Mouse (Mus musculus) neural tube, embryonic 13.5 days (tissue): ENCODE results near the gene Crebl2. TPM values are rescaled to one million over a fixed set of nuclear protein-coding genes. Genes with fewer than 3 reads are reported as not detected.

Experiments
- ATAC-seq: fragments of 200-750 bp; cut with Nextera tagmentation; 2 replicates; pipeline ENCODE4 v1.8.0; 2017; ENCODE audit warnings: low read depth, mild to moderate bottlenecking, moderate TSS enrichment, moderate library complexity
- H3K27ac ChIP-seq: fragments of 300-500 bp; sonication (generic); replicated peaks from 2 replicates; pipeline ENCODE4 v1.5.1; 2015; ENCODE audit warnings: moderate library complexity, mild to moderate bottlenecking, inconsistent platforms
- H3K27me3 ChIP-seq: fragments of 300-500 bp; sonication (generic); 2 replicates; pipeline ENCODE4 v1.6.1; 2015; ENCODE audit warnings: mild to moderate bottlenecking, inconsistent platforms
- H3K36me3 ChIP-seq: fragments of 300-500 bp; sonication (generic); 2 replicates; pipeline ENCODE4 v1.6.1; 2015; ENCODE audit warnings: mild to moderate bottlenecking, inconsistent platforms
- H3K4me1 ChIP-seq: fragments of 300-500 bp; sonication (generic); replicated peaks from 2 replicates; pipeline ENCODE4 v1.6.1; 2015; ENCODE audit warnings: inconsistent platforms
- H3K4me2 ChIP-seq: fragments of 300-500 bp; sonication (generic); 2 replicates; pipeline ENCODE4 v1.6.1; 2015; ENCODE audit warnings: inconsistent platforms, mild to moderate bottlenecking, moderate library complexity
- H3K4me3 ChIP-seq: fragments of 300-500 bp; sonication (generic); 2 replicates; pipeline ENCODE4 v1.5.1; 2015; ENCODE audit warnings: mild to moderate bottlenecking, inconsistent platforms
- H3K9ac ChIP-seq: fragments of 300-500 bp; sonication (generic); 2 replicates; pipeline ENCODE4 v1.6.1; 2015; ENCODE audit warnings: moderate library complexity, mild to moderate bottlenecking, inconsistent platforms
- H3K9me3 ChIP-seq: fragments of 300-500 bp; sonication (generic); 2 replicates; pipeline ENCODE4 v1.6.1; 2016; ENCODE audit warnings: inconsistent platforms
- WGBS: fragments of 180-500 bp; shearing (Covaris S2); methylation state at CpG from one replicate; pipeline ENCODE4 v1.1.7; 2015; 5-methylcytosine and 5-hydroxymethylcytosine counted together
- polyA plus RNA-seq: library from polyadenylated mRNA; unstranded; fragments of >200 nt; fragmentation: Nextera tagmentation; extraction: Ambion mirVana; gene quantifications from 2 replicates; pipeline ENCODE4 v1.2.1, GENCODE M21; 2015

Crebl2 gene
- polyA plus RNA-seq, 1 experiment from 2014 or later = 4.1 TPM

DNA sequence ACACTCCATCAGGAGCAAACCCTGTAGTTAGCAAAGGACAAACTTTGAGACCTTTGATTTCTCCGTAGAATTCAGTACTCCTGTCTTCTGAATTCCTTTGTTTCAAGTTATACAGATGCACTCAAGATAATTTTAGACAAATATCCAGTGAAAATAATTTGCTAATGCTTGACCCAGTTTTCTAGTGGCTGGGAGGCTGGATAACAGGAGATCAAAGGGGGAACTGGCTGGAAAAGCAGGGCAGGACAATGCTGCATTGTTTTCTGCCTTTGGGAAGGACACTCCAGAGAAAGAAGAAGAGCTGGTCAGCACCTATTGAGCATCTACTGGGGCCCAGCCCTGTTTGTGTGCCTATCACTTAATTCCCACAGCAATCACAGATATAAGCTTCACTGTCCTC, 28.5 kb upstream of the Crebl2 start:
- WGBS = 69% methylated on average over 1 of the region's 1 CpGs
- no peak overlapping the region for H3K4me3 ChIP-seq
- H3K4me1 ChIP-seq = no peaks in the 10 kb centered on the region
- no peak overlapping the region for H3K9ac ChIP-seq
- H3K27me3 ChIP-seq = no peaks in the 10 kb centered on the region
- no peaks in the 10 kb centered on the region for H3K36me3 ChIP-seq
- no peak overlapping the region for H3K4me2 ChIP-seq
- no peak overlapping the region for H3K27ac ChIP-seq
- ATAC-seq = no peak
- H3K9me3 ChIP-seq = no peaks in the 10 kb centered on the region

DNA sequence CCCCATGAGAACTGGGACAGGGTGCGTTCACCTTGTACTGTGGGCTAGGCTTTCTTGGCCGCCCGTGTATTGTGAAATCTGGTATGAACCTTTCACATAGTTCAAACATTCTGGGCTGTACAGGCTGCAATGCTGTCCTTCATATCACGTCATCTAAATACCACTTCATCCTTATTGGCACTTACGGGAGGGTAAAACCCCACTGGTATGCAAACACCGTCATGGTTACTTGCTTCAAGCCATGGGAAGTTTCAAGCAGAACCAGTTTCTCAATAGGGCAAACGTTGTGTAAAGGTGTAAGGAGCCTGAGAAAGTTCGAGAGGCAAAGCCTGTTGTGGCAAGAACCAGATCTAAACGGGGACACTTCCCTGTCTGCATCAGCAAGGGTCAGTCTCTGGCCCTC, 27.3 kb upstream of the Crebl2 start:
- Histone ChIP-seq H3K9ac (no peak overlapping the region), H3K27me3 (no peaks in the 10 kb centered on the region), H3K4me3 (no peak overlapping the region), H3K36me3 (no peaks in the 10 kb centered on the region), H3K4me2 (no peak overlapping the region), H3K9me3 (no peaks in the 10 kb centered on the region), H3K4me1 (no peaks in the 10 kb centered on the region), H3K27ac (no peak overlapping the region)
- ATAC-seq = no peak
- whole genome bisulfite sequencing = 82% methylated on average over 9 of the region's 9 CpGs

DNA sequence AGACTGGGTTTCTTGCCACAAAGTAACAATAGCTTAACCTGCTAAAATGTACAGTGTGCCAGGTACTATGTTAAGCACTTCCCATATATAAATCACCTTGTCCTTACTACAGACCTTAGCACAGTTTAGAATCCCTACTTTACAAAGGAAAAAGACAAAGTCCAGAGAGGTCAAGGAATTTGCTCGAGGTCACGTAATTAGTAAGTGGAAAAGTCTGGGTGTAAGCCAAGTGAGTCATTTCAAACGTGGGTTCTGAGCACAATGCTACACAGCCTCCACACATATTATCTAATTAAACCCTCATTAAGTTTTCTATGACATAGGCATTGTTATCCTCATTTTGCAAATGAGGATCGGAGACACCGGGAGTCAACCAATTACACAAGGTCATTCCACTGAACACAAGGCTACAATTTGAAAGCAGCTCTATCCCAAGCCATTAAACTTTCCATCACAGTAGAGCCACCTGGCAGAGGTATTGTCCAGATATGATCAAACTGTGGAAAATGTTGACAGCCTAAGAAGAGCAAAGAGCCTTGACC, 25.1 kb upstream of the Crebl2 start:
- H3K27ac ChIP-seq = no peak overlapping the region
- H3K9me3 ChIP-seq = no peaks in the 10 kb centered on the region
- no peak overlapping the region for H3K4me3 ChIP-seq
- no peak overlapping the region for H3K4me2 ChIP-seq
- H3K36me3 ChIP-seq = no peaks in the 10 kb centered on the region
- no peak for ATAC-seq
- H3K4me1 ChIP-seq = no peaks in the 10 kb centered on the region
- H3K9ac ChIP-seq = no peak overlapping the region
- 73% methylated on average over 5 of the region's 5 CpGs for WGBS
- H3K27me3 ChIP-seq = no peaks in the 10 kb centered on the region

DNA sequence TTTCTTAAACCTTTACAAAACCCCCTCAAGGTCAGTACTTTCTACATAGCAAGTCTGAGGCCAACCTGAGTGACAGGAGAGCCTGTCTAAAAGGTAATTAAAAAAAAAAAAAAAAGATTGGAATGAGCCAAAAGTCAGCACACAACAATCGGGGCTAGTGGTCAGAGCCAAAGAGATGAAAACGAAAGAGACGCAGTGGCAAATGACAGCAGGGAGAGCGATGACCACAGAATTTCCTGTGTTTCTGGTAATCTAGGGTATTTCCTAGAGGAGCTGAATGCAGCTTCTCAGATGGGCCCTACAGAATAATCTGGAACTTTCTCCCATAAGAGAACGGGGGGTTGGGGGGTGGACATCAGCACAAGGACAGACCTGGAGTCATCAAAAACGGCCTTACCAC, 23.8 kb upstream of the Crebl2 start:
- no peak overlapping the region for H3K4me2 ChIP-seq
- H3K36me3 ChIP-seq = no peaks in the 10 kb centered on the region
- no peak for ATAC-seq
- WGBS = 93% methylated on average over 6 of the region's 6 CpGs
- no peaks in the 10 kb centered on the region for H3K4me1 ChIP-seq
- H3K27ac ChIP-seq = no peak overlapping the region
- no peaks in the 10 kb centered on the region for H3K9me3 ChIP-seq
- no peak overlapping the region for H3K4me3 ChIP-seq
- H3K9ac ChIP-seq = no peak overlapping the region
- no peaks in the 10 kb centered on the region for H3K27me3 ChIP-seq

DNA sequence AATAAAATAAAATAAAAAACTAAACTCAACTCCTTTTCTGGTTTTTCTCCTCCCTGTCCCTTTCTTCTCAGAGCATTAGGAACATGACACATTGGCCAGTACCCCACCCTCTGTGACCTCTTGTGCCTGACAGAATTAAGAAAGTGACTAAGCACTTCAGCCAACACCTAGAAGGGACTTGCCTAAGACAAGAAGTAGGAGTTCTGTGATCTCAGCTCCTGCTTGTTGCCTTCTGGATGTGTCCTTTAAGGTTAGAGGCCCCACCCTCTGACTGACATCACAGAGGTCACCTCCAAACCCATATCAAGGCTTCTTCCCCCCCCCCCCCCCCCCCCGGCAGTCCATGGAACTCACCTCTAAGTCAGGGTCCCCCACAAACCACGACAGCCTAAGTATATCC, 22.9 kb upstream of the Crebl2 start:
- Histone ChIP-seq H3K27ac (no peak overlapping the region), H3K9ac (no peak overlapping the region), H3K36me3 (no peaks in the 10 kb centered on the region), H3K4me1 (no peaks in the 10 kb centered on the region), H3K4me2 (no peak overlapping the region), H3K9me3 (no peaks in the 10 kb centered on the region), H3K27me3 (no peaks in the 10 kb centered on the region), H3K4me3 (no peak overlapping the region)
- WGBS = 82% methylated on average over 1 of the region's 2 CpGs
- no peak for ATAC-seq

DNA sequence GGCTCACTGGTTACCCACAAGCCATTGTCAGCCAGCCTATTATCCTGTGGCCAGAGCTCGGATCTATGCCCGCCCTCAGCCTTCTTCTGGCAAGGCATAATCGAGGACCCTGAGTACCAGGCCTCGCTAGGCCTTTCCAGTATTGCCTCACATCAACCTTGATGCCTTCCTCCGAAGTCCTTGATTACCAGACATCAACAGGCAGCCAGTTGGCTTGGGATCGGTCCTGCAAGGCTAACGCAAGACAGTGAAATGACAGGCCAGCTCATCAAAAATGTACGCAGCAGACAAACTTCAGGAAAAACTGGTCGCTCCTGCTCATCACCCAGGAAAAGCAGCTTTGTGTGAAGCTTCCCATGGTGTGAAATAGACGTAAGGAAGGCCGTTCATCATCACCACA, 22.2 kb upstream of the Crebl2 start:
- H3K4me3 ChIP-seq = no peak overlapping the region
- no peak overlapping the region for H3K27ac ChIP-seq
- no peaks in the 10 kb centered on the region for H3K9me3 ChIP-seq
- H3K36me3 ChIP-seq = no peaks in the 10 kb centered on the region
- no peaks in the 10 kb centered on the region for H3K4me1 ChIP-seq
- no peak overlapping the region for H3K4me2 ChIP-seq
- no peak for ATAC-seq
- no peaks in the 10 kb centered on the region for H3K27me3 ChIP-seq
- no peak overlapping the region for H3K9ac ChIP-seq
- WGBS = 91% methylated on average over 11 of the region's 11 CpGs

DNA sequence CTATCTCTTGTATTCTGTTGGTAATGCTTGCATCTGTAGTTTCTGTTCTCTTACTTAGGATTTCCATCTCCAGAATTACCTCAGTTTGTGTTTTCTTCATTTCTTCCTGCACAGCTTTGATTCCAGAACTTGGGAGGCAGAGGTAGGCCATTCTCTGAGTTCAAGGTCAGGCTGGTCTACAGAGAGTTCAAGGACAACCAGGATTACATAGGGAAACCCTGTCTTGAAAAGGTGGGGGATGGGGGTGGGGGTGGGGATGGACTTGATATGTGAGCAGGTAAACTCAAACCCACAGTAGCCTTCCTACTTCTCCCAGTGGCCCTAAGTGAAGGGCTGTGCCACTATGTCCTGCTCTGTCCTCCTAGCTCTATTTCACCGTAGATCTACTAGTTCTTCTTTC, 16.9 kb upstream of the Crebl2 start:
- Histone ChIP-seq H3K4me3 (no peak overlapping the region), H3K9me3 (no peaks in the 10 kb centered on the region), H3K4me1 (no peaks in the 10 kb centered on the region), H3K36me3 (no peaks in the 10 kb centered on the region), H3K9ac (no peak overlapping the region), H3K4me2 (no peak overlapping the region), H3K27me3 (no peaks in the 10 kb centered on the region), H3K27ac (no peak overlapping the region)
- WGBS = 89% methylated on average over 1 of the region's 1 CpGs
- ATAC-seq = no peak

DNA sequence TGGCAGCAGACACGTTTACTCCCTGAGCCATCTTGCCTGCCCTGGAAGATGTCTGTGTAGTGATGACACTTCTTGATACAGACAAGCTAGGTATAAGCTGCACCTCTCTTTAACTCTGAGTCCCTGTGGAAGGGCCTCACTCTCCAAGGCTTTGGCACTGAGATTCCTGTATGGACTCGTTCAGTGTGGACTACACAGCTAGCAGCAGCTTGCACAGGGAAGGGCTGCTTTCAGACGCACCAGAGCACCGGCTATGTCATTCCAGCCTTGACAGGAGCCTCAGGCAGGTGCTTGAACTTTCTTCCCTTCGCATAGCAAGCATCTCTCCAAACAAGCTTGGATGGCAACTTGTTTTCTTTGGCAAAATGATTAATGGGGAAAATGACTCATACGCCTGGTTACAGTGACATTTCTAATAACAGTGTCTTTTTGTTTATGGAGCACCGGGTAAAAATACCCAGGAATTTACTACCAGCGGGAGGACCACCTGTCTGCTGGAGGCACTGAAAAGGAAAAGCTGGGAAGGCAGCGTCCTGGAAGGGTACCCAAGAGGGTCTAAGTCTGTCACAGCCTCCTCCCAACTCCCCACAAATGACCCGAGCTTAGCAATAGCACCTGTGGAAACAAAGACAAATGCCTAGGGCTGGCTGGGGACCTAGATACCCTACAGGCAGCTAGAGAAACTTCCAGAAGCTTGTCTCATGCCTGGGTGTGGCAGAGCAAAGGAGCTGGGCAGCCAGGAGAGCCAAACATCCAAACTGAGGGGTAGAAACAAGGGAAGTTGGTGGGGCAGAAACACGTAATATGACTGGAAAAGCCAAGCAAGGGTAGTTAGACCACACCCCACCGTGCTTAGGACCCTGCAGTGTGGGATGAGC, 12.7 kb upstream of the Crebl2 start:
- Histone ChIP-seq H3K36me3 (no peaks in the 10 kb centered on the region), H3K9me3 (no peaks in the 10 kb centered on the region), H3K4me3 (no peak overlapping the region), H3K9ac (no peak overlapping the region), H3K27me3 (no peaks in the 10 kb centered on the region), H3K27ac (no peak overlapping the region), H3K4me2 (no peak overlapping the region), H3K4me1 (no peaks in the 10 kb centered on the region)
- 69% methylated on average over 12 of the region's 12 CpGs for WGBS
- no peak for ATAC-seq

DNA sequence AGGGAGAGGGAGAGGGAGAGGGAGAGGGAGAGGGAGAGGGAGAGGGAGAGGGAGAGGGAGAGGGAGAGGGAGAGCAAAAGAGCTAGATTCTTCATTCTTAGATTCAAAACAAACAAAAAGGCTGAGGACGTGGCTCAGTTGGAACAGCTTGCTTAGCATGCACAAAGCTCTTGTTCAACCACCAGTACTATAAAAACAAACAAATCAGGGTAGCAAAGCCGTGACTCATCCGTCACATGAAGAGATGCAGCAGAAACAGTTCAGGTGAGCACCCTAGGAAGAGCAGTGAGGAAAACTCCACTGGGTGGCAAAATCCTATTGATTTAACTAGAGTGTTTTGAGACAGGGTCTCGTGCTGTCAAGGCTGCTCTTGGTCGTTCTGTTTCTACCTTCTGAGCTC, 10.2 kb upstream of the Crebl2 start:
- ATAC-seq = no peak
- H3K27ac ChIP-seq = no peak overlapping the region
- no peaks in the 10 kb centered on the region for H3K9me3 ChIP-seq
- H3K27me3 ChIP-seq = no peaks in the 10 kb centered on the region
- no peaks in the 10 kb centered on the region for H3K4me1 ChIP-seq
- no peak overlapping the region for H3K4me2 ChIP-seq
- H3K9ac ChIP-seq = no peak overlapping the region
- 54% methylated on average over 5 of the region's 5 CpGs for WGBS
- H3K4me3 ChIP-seq = no peak overlapping the region
- H3K36me3 ChIP-seq = no peaks in the 10 kb centered on the region

DNA sequence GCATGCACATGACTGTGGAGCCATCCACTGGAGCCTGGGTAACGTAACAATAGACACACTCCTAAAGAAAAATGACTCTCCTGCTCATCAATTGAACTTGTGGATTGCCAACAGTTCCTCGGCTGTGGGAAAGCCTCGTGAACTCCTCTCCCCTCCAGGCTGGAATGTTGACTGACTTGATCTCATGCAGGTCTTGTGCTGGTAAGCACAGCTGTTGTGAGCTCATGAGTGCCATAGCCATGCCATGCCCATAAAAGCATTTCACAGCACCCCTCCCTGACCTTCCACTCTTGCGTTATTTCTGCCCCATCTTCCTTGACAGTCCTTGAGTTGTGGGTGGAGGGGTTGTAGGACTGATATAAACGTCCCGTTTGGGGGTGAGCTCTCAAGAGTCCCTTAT, 9.5 kb upstream of the Crebl2 start:
- no peaks in the 10 kb centered on the region for H3K9me3 ChIP-seq
- no peaks in the 10 kb centered on the region for H3K27me3 ChIP-seq
- H3K27ac ChIP-seq = no peak overlapping the region

DNA sequence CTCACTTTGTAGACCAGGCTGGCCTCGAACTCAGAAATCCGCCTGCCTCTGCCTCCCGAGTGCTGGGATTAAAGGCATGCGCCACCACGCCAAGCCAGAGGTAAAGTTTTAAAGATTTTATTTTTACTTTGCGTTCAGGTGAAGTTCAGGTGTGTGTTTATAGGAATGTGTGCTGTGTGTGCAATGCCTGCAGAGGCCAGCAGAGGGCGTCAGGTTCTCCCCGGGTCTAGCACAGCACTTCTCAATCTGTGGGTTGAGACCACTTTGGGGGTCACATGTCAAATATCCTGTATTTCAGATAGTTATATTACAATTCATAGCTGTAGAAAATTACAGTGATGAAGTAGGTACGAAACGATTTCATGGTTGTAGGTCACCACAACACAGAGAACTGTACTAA, 7.1 kb upstream of the Crebl2 start:
- Histone ChIP-seq H3K27me3 (no peaks in the 10 kb centered on the region), H3K9me3 (no peaks in the 10 kb centered on the region), H3K9ac (no peak overlapping the region), H3K4me1 (no peaks in the 10 kb centered on the region), H3K27ac (no peak overlapping the region), H3K4me2 (no peak overlapping the region), H3K36me3 (no peaks in the 10 kb centered on the region), H3K4me3 (no peak overlapping the region)
- ATAC-seq = no peak
- WGBS = 70% methylated on average over 10 of the region's 10 CpGs

More for the DNA sequence above, 9.5 kb upstream of the Crebl2 start:
- H3K9ac ChIP-seq = no peak overlapping the region
- 52% methylated on average over 6 of the region's 6 CpGs for WGBS
- no peaks in the 10 kb centered on the region for H3K36me3 ChIP-seq
- no peak overlapping the region for H3K4me3 ChIP-seq
- no peak overlapping the region for H3K4me2 ChIP-seq
- no peak for ATAC-seq
- H3K4me1 ChIP-seq = no peaks in the 10 kb centered on the region

DNA sequence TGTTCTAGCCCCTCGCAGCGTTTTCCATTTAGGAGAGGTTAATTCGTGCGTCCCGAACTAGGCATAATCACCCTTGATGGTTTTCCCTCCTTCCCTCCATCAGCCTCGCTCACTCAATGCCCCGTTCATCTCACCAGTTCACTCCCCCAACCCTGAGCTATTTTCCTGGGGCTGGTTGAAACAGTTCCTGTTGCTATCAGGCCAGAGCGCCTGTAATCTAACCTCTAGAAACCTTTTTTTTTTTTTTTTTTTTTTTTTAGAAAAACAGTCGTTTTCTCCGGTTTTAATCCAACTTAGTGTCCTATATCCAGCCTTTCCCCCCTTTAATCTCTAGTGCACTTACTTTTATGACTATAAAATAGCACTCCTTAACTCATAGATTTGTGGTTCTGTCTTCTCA, 822 bp downstream of the Crebl2 start:
- peaks cover 15% of the 10 kb centered on the region for H3K4me1 ChIP-seq
- peak overlapping the region; percentile 83 for H3K4me2 ChIP-seq
- peak overlapping the region; percentile 75 for H3K4me3 ChIP-seq
- H3K9ac ChIP-seq = peak overlapping the region; percentile 82
- H3K9me3 ChIP-seq = no peaks in the 10 kb centered on the region
- WGBS = 1% methylated on average over 10 of the region's 10 CpGs
- peak overlapping the region; percentile 91; the same call in 1 of the 2 replicates for H3K27ac ChIP-seq
- no peak for ATAC-seq
- no peaks in the 10 kb centered on the region for H3K36me3 ChIP-seq
- no peaks in the 10 kb centered on the region for H3K27me3 ChIP-seq
